ENCODE assay signal across 8 mouse cellular contexts in the genomic region with DNA sequence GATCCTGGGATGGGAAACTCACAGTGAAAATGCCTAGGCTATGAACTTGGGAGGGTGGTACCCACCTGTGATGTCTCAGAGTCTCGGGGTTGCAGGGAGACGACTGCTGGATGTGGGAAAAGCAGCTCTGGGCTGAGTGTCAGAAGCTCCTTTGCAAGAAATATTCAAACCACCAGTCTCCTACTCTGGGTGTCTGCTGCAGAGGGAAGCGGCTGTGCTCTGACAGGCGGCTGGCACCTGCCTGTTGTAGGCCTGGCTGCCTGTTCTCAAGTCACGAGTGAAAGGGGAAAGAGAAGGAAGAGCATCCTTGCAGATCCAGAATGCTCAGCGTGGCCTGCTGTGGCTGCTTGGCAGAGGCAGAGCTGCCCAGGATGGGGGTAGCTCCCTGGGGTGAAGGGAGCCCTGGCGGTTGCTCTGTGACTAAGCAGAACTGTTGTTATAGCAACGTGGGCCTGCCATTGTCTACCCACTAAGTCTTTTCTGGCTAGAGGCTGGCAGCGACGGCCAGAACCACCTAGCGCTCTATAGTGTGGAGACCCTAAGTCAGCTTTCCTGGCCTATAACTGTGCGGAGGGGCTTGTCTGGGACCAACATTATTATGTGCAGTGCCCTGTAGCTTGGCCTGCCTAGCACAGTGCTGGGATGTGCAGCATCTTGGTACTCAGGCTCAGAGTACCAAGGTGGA.
DNase-seq lines count a peak whose midpoint lies in the region; ATAC-seq lines count a peak whose summit lies in the region.
"Not testable (repeated sequence)": the region's sequence is repeated elsewhere in the genome, so short reads cannot be mapped to it uniquely, and the experiment has no call there.

No protein-coding gene starts in this region.

- WGBS in forebrain, embryonic 11.5 days, result no CpG with 5 or more reads among the region's 12 CpGs
- WGBS in forebrain, embryonic 16.5 days, result no CpG with 5 or more reads among the region's 12 CpGs
- no CpG with 5 or more reads among the region's 12 CpGs for WGBS in hindbrain, embryonic 15.5 days
- WGBS in midbrain, embryonic 15.5 days, result no CpG with 5 or more reads among the region's 12 CpGs
- no CpG with 5 or more reads among the region's 12 CpGs for WGBS in neural tube, embryonic 12.5 days

- not testable (repeated sequence) for H3K27me3 ChIP-seq in forebrain, embryonic 11.5 days (ENCODE audit: control insufficient read depth, insufficient read depth, low read length); forebrain, embryonic 16.5 days (replicated peaks; ENCODE audit: control insufficient read depth, insufficient read depth, low read length); hindbrain, embryonic 15.5 days; midbrain, embryonic 15.5 days (replicated peaks); neural tube, embryonic 12.5 days (replicated peaks)

- H3K9me3 ChIP-seq in forebrain, embryonic 11.5 days (ENCODE audit: control insufficient read depth, low read length); forebrain, embryonic 16.5 days (ENCODE audit: control insufficient read depth, low read length); hindbrain, embryonic 15.5 days; midbrain, embryonic 15.5 days; neural tube, embryonic 12.5 days: not testable (repeated sequence)

- H3K4me3 ChIP-seq in forebrain, embryonic 11.5 days (ENCODE audit: low read depth, low read length); forebrain, embryonic 16.5 days (replicated peaks; ENCODE audit: low read length); hindbrain, embryonic 15.5 days; midbrain, embryonic 15.5 days; neural tube, embryonic 12.5 days: not testable (repeated sequence)

- not testable (repeated sequence) for H3K36me3 ChIP-seq in forebrain, embryonic 11.5 days (ENCODE audit: control insufficient read depth, insufficient read depth, low read length); forebrain, embryonic 16.5 days (ENCODE audit: control insufficient read depth, insufficient read depth); hindbrain, embryonic 15.5 days; midbrain, embryonic 15.5 days (replicated peaks); neural tube, embryonic 12.5 days

- ATAC-seq in common myeloid progenitor, adult 5-6 weeks (replicated peaks; ENCODE audit: low read depth, poor library complexity, severe bottlenecking), result peak; percentile 87
- ATAC-seq in forebrain, embryonic 11.5 days (replicated peaks; ENCODE audit: low FRiP score), result peak; percentile 66
- ATAC-seq in forebrain, embryonic 16.5 days, result peak; percentile 86
- peak; percentile 91 to 93 for ATAC-seq in hematopoietic stem cell, adult 5-6 weeks (replicated peaks in 1 of 2; ENCODE audit: insufficient read depth in 1 of 2, low FRiP score in 2 of 2, low TSS enrichment in 1 of 2, low read depth in 1 of 2, poor library complexity in 2 of 2, severe bottlenecking in 2 of 2)
- peak; percentile 84 for ATAC-seq in hindbrain, embryonic 15.5 days (ENCODE audit: low FRiP score, low read depth)
- ATAC-seq in megakaryocyte-erythroid progenitor cell, adult 5-6 weeks (replicated peaks; ENCODE audit: low FRiP score, low TSS enrichment, poor library complexity, severe bottlenecking), result peak; percentile 71
- ATAC-seq in midbrain, embryonic 15.5 days (replicated peaks), result peak; percentile 88
- ATAC-seq in neural tube, embryonic 12.5 days (ENCODE audit: low FRiP score, low read depth), result peak; percentile 83

- not testable (repeated sequence) for H3K9ac ChIP-seq in forebrain, embryonic 11.5 days (ENCODE audit: low read length); forebrain, embryonic 16.5 days (replicated peaks; ENCODE audit: low read depth, low read length); hindbrain, embryonic 15.5 days; midbrain, embryonic 15.5 days; neural tube, embryonic 12.5 days

- not testable (repeated sequence) for H3K4me2 ChIP-seq in forebrain, embryonic 11.5 days (ENCODE audit: low read depth, low read length, severe bottlenecking); forebrain, embryonic 16.5 days (ENCODE audit: low read length); hindbrain, embryonic 15.5 days; midbrain, embryonic 15.5 days; neural tube, embryonic 12.5 days (replicated peaks)

- not testable (repeated sequence) for DNase-seq in forebrain, embryonic 11.5 days (ENCODE audit: low spot score)

- H3K4me1 ChIP-seq in forebrain, embryonic 11.5 days (replicated peaks; ENCODE audit: control insufficient read depth, insufficient read depth, low read length); forebrain, embryonic 16.5 days (replicated peaks; ENCODE audit: control insufficient read depth, insufficient read depth, low read length); hindbrain, embryonic 15.5 days (replicated peaks); midbrain, embryonic 15.5 days; neural tube, embryonic 12.5 days: not testable (repeated sequence)

- H3K27ac ChIP-seq in forebrain, embryonic 11.5 days (ENCODE audit: low read depth, low read length); forebrain, embryonic 16.5 days (ENCODE audit: low read length); hindbrain, embryonic 15.5 days (replicated peaks); midbrain, embryonic 15.5 days; neural tube, embryonic 12.5 days: not testable (repeated sequence)
